ENCODE assay signal across 16 mouse cellular contexts in genomic region chr1:108472031-108472430, GRCm38 (mm10).
"Had no signal": no experiment of that assay in that cellular context is flagged by ENCODE, and none has a peak within 500 bp of the region (broad histone marks: within the 10 kb centered on the region; RNA-seq: fewer than 3 reads in every experiment).

No protein-coding gene starts in this region.

- H3K9me3 ChIP-seq: neural tube, embryonic 12.5 days; neural tube, embryonic 13.5 days; neural tube, embryonic 15.5 days; stomach, embryonic 15.5 days had no signal

- H3K4me1 ChIP-seq: neural tube, embryonic 12.5 days; neural tube, embryonic 13.5 days; neural tube, embryonic 15.5 days; stomach, embryonic 15.5 days had no signal

- H3K27me3 ChIP-seq: neural tube, embryonic 12.5 days; neural tube, embryonic 13.5 days; neural tube, embryonic 15.5 days; stomach, embryonic 15.5 days had no signal

- H3K27ac ChIP-seq: neural tube, embryonic 12.5 days; neural tube, embryonic 13.5 days; neural tube, embryonic 15.5 days; stomach, embryonic 15.5 days; stomach, postnatal 0 days had no signal

- DNase-seq: right cerebral cortex, adult 18-20 months; right cerebral cortex, postnatal 14 days; right cerebral cortex, postnatal 25 days; right cerebral cortex, postnatal 4 days; spleen, adult 18-20 months; thymus, adult 18-20 months; thymus, adult 2 months; thymus, postnatal 14 days; thymus, postnatal 25 days; thymus, postnatal 36 days; thymus, postnatal 4 days had no signal

- H3K36me3 ChIP-seq: neural tube, embryonic 12.5 days; neural tube, embryonic 13.5 days; neural tube, embryonic 15.5 days; stomach, embryonic 15.5 days had no signal

- H3K4me3 ChIP-seq: neural tube, embryonic 12.5 days; neural tube, embryonic 13.5 days; neural tube, embryonic 15.5 days; stomach, embryonic 15.5 days had no signal

- H3K9ac ChIP-seq: neural tube, embryonic 12.5 days; neural tube, embryonic 13.5 days; neural tube, embryonic 15.5 days; stomach, embryonic 15.5 days had no signal

- H3K4me2 ChIP-seq: neural tube, embryonic 12.5 days; neural tube, embryonic 13.5 days; neural tube, embryonic 15.5 days; stomach, embryonic 15.5 days had no signal
